Comparison of ENCODE assay signal across 7 mouse cellular contexts in the genomic region with DNA sequence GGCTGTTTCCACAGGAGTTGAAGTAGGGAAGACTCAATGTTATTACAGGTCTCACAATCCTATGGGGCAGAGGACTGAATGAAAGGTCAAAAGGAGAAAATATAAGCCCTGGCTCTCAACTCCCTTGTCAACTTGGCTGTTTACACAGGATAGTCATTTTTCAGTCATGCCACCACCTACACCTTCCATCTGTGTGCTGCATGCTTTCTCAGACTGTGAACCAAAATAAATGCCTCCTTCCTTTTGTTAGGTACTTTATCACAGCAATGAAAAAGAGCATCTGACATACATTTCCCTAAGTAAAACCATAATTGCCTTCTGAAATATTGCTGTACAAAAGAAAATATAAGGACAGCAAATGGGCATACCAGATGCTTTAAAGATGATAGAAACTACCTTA.
"Had no signal": no experiment of that assay in that cellular context is flagged by ENCODE, and none has a peak within 500 bp of the region (broad histone marks: within the 10 kb centered on the region; RNA-seq: fewer than 3 reads in every experiment).

No protein-coding gene starts in this region.

- DNase-seq: kidney, adult 18-20 months; kidney, postnatal 14 days; layer of hippocampus, postnatal 36 days; lung, adult 2 months; lung, postnatal 36 days; thymus, adult 18-20 months; thymus, postnatal 14 days had no signal
